Mouse (Mus musculus): ENCODE data around the gene Casp9. TPM values are rescaled to one million over a fixed set of nuclear protein-coding genes. Genes with fewer than 3 reads are reported as not detected.

Gene Casp9
- polyA plus RNA-seq, 1 experiment from 2014 or later = 18.4 TPM

DNA sequence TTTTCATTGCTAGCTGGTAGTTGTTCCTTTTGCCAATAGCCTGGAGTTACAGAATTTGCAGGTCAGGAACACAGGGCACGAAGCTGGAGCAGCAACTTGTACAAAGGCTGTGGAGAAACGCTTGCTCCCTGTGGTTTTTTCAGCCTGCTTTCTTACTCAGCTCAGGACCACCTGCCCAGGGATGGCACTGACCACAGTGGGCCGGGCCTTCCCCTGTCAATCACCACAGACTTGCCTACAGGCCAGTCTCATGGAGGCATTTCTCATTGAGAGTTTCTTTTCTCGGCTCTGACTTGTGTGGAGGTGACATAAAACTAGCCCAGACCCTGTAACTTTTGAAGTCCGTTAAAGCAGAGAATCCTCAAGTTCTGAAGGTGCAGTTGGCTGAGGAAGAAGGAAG is 4.1 kb downstream of the Casp9 start:
- Histone ChIP-seq H3K4me2 (ENCODE audit: low read length) (no peak overlapping the region), H3K4me3 (replicated peaks; ENCODE audit: low read depth, low read length) (no peak overlapping the region), H3K9ac (replicated peaks; ENCODE audit: low read length) (no peak overlapping the region), H3K9me3 (ENCODE audit: control insufficient read depth, low read length) (no peaks in the 10 kb centered on the region), H3K27ac (replicated peaks; ENCODE audit: low read depth, low read length) (no peak overlapping the region), H3K36me3 (ENCODE audit: control insufficient read depth, insufficient read depth, low read length) (peaks cover 13% of the 10 kb centered on the region), H3K27me3 (ENCODE audit: control insufficient read depth, insufficient read depth, low read length) (no peaks in the 10 kb centered on the region), H3K4me1 (ENCODE audit: control insufficient read depth, insufficient read depth, low read length) (peaks cover 10% of the 10 kb centered on the region; the same call in 1 of the 2 replicates)
- DNase-seq (no peak), ATAC-seq (ENCODE audit: low FRiP score, low TSS enrichment) (no peak)
- 96% methylated on average over 5 of the region's 5 CpGs for whole genome bisulfite sequencing

DNA sequence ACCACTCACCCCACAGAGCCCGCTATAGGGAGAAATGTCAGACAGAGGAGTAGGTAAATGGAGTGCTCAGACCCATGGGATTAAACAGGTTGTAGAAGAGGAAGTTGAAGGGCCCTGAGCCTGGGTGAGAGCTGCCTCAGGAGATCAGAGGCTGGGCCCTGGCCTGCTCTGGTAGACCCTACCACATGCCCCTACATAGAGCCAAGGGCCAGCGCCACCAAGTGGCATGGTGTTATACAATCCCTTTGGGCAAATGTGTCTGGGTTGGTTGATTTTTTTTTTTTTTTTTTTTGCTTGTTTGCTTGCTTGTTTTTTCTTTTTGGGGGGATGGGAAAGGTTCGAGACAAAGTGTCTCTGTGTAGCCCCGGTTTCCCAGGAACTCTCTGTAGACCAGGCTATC is 10.7 kb downstream of the Casp9 start:
- Histone ChIP-seq H3K4me2 (ENCODE audit: low read length) (no peak overlapping the region), H3K4me1 (ENCODE audit: control insufficient read depth, insufficient read depth, low read length) (no peaks in the 10 kb centered on the region), H3K27me3 (ENCODE audit: control insufficient read depth, insufficient read depth, low read length) (no peaks in the 10 kb centered on the region), H3K9ac (replicated peaks; ENCODE audit: low read length) (no peak overlapping the region), H3K27ac (replicated peaks; ENCODE audit: low read depth, low read length) (no peak overlapping the region), H3K36me3 (ENCODE audit: control insufficient read depth, insufficient read depth, low read length) (peaks cover 62% of the 10 kb centered on the region), H3K9me3 (ENCODE audit: control insufficient read depth, low read length) (no peaks in the 10 kb centered on the region), H3K4me3 (replicated peaks; ENCODE audit: low read depth, low read length) (no peak overlapping the region)
- ATAC-seq (ENCODE audit: low FRiP score, low TSS enrichment) (no peak), DNase-seq (no peak)
- WGBS = 89% methylated on average over 4 of the region's 4 CpGs

DNA sequence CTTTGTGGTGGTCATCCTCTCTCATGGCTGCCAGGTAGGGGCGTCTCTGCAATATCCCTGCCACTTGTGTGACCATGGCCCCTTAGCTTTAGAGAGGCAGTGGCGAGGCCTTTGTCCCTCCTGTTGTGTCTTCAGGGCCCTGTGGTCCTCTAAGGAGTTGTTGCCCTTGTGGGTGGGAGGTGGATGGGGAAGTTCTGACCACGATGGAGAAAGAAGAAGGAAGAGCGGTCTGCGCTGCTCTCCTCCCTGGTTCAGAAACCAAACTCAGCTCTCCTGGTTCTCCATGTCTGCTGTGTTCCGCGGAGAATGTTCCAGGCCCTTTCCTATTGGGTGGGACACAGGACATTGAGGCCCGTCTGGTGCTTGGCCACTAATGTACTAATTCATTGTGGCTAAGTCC is 12.5 kb downstream of the Casp9 start:
- H3K27me3 ChIP-seq (ENCODE audit: control insufficient read depth, insufficient read depth, low read length) = no peaks in the 10 kb centered on the region
- no peak overlapping the region for H3K9ac ChIP-seq (replicated peaks; ENCODE audit: low read length)
- H3K9me3 ChIP-seq (ENCODE audit: control insufficient read depth, low read length) = no peaks in the 10 kb centered on the region
- no peak overlapping the region for H3K27ac ChIP-seq (replicated peaks; ENCODE audit: low read depth, low read length)
- H3K4me2 ChIP-seq (ENCODE audit: low read length) = no peak overlapping the region
- 97% methylated on average over 8 of the region's 8 CpGs for WGBS
- DNase-seq (no peak), ATAC-seq (ENCODE audit: low FRiP score, low TSS enrichment) (no peak)
- no peaks in the 10 kb centered on the region for H3K4me1 ChIP-seq (ENCODE audit: control insufficient read depth, insufficient read depth, low read length)
- H3K4me3 ChIP-seq (replicated peaks; ENCODE audit: low read depth, low read length) = no peak overlapping the region
- H3K36me3 ChIP-seq (ENCODE audit: control insufficient read depth, insufficient read depth, low read length) = peaks cover 77% of the 10 kb centered on the region

DNA sequence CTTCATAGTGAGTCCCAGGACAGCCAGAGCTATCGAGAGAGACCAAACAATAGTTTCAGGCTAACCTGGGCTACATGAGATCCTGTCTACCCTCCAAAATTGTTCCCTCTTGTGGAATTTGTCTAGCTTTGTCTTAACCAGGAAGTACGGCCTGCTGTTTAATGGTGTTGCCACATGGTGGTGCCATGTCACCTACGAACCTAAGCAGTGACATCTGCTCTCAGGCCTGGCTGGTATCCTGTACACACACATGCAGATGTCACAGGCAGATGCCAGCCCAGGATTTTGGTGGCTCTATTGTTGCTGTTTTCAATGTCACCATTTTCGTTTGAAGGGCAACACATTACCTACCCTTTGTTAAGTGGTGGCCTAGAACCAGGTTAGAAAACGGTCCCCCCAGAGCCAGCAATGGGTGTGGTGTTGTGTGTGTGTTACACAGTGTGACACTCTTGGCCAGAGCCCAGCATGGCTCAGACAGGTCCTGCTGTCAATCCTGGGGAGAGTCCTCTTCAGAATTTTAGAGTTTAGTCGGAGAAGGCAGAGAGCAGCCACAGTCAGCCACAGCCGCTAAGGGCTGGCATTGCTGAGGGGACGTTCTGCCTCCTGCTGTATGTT is 16.5 kb downstream of the Casp9 start:
- Histone ChIP-seq H3K36me3 (ENCODE audit: control insufficient read depth, insufficient read depth, low read length) (peaks cover 89% of the 10 kb centered on the region), H3K27ac (replicated peaks; ENCODE audit: low read depth, low read length) (peak overlapping the region; percentile 22; the same call in 1 of the 2 replicates)
- ATAC-seq (ENCODE audit: low FRiP score, low TSS enrichment) = peak; percentile 57; the same call in 1 of the 2 replicates

DNA sequence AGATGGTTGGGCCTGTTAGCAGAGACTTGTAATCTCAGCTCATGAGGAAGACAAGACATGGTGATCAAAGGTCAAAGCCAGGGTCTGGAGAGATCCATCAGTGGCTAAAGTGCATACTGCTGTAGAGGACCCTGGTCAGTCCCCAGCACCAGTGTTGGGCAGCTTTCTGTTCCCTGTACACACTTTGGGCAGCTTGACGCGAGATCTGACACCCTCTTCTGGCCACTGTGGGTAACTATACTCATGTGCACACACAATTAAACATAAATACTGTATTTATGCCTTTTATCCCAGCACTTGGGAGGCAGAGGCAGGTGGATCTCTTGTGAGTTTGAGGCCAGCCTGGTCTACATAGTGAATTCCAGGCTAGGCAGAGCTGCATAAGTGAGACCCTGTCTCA is 17.6 kb downstream of the Casp9 start:
- DNase-seq (no peak), ATAC-seq (ENCODE audit: low FRiP score, low TSS enrichment) (no peak)
- Histone ChIP-seq H3K9ac (replicated peaks; ENCODE audit: low read length) (no peak overlapping the region), H3K36me3 (ENCODE audit: control insufficient read depth, insufficient read depth, low read length) (peaks cover 87% of the 10 kb centered on the region), H3K27ac (replicated peaks; ENCODE audit: low read depth, low read length) (no peak overlapping the region), H3K9me3 (ENCODE audit: control insufficient read depth, low read length) (no peaks in the 10 kb centered on the region), H3K4me3 (replicated peaks; ENCODE audit: low read depth, low read length) (no peak overlapping the region), H3K27me3 (ENCODE audit: control insufficient read depth, insufficient read depth, low read length) (no peaks in the 10 kb centered on the region), H3K4me1 (ENCODE audit: control insufficient read depth, insufficient read depth, low read length) (no peaks in the 10 kb centered on the region), H3K4me2 (ENCODE audit: low read length) (no peak overlapping the region)
- 91% methylated on average over 2 of the region's 2 CpGs for WGBS

More for the DNA sequence above, 16.5 kb downstream of the Casp9 start:
- H3K27me3 ChIP-seq (ENCODE audit: control insufficient read depth, insufficient read depth, low read length) = no peaks in the 10 kb centered on the region
- no peak overlapping the region for H3K4me2 ChIP-seq (ENCODE audit: low read length)
- H3K9ac ChIP-seq (replicated peaks; ENCODE audit: low read length) = no peak overlapping the region
- no peaks in the 10 kb centered on the region for H3K9me3 ChIP-seq (ENCODE audit: control insufficient read depth, low read length)
- peak; percentile 80 for DNase-seq
- no peak overlapping the region for H3K4me3 ChIP-seq (replicated peaks; ENCODE audit: low read depth, low read length)
- H3K4me1 ChIP-seq (ENCODE audit: control insufficient read depth, insufficient read depth, low read length) = no peaks in the 10 kb centered on the region
- WGBS = 78% methylated on average over 8 of the region's 8 CpGs

DNA sequence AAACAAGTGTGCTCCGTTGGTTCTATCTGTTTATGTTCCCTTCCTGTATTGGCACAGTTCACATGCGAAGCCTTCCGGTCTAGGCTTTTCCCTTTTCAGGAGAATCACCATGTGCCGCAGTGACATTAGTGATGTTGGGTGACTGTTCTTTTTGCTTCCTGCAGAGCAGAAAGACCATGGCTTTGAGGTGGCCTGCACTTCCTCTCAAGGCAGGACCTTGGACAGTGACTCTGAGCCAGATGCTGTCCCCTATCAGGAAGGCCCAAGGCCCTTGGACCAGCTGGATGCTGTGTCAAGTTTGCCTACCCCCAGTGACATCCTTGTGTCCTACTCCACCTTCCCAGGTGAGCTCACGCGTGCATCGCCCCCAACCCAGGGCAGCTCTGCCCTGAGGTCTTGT is 18.0 kb downstream of the Casp9 start:
- peaks cover 83% of the 10 kb centered on the region for H3K36me3 ChIP-seq (ENCODE audit: control insufficient read depth, insufficient read depth, low read length)
- no peak for DNase-seq
- no peaks in the 10 kb centered on the region for H3K4me1 ChIP-seq (ENCODE audit: control insufficient read depth, insufficient read depth, low read length)
- H3K4me2 ChIP-seq (ENCODE audit: low read length) = no peak overlapping the region
- ATAC-seq (ENCODE audit: low FRiP score, low TSS enrichment) = no peak
- no peaks in the 10 kb centered on the region for H3K27me3 ChIP-seq (ENCODE audit: control insufficient read depth, insufficient read depth, low read length)
- H3K4me3 ChIP-seq (replicated peaks; ENCODE audit: low read depth, low read length) = no peak overlapping the region
- H3K9ac ChIP-seq (replicated peaks; ENCODE audit: low read length) = no peak overlapping the region
- H3K27ac ChIP-seq (replicated peaks; ENCODE audit: low read depth, low read length) = no peak overlapping the region
- H3K9me3 ChIP-seq (ENCODE audit: control insufficient read depth, low read length) = no peaks in the 10 kb centered on the region
- 95% methylated on average over 7 of the region's 7 CpGs for WGBS

DNA sequence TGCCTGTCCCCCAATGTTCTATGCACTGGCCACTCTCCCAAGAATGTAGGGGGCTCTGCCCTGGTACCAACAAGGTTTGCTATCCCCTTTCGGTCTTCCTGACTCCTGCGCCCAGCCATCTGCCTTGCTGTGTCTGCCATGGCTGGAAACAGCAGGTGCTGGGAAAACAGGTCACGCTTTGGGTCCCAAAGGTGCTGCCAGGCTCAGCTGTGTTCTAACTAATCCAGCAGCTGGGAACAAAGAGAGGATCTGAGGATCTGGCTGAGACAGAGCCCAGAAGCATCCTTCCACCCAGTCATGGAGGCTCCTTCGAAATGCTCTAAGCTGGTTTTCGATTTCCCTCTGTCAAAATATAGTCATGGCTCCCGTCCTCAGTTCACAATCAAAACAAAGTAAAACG is 22.9 kb downstream of the Casp9 start:
- Histone ChIP-seq H3K27me3 (ENCODE audit: control insufficient read depth, insufficient read depth, low read length) (no peaks in the 10 kb centered on the region), H3K36me3 (ENCODE audit: control insufficient read depth, insufficient read depth, low read length) (peaks cover 38% of the 10 kb centered on the region), H3K9me3 (ENCODE audit: control insufficient read depth, low read length) (no peaks in the 10 kb centered on the region), H3K4me3 (replicated peaks; ENCODE audit: low read depth, low read length) (no peak overlapping the region), H3K9ac (replicated peaks; ENCODE audit: low read length) (no peak overlapping the region), H3K27ac (replicated peaks; ENCODE audit: low read depth, low read length) (peak overlapping the region; percentile 39; the same call in 1 of the 2 replicates), H3K4me1 (ENCODE audit: control insufficient read depth, insufficient read depth, low read length) (no peaks in the 10 kb centered on the region), H3K4me2 (ENCODE audit: low read length) (no peak overlapping the region)
- 65% methylated on average over 7 of the region's 7 CpGs for WGBS
- DNase-seq (peak; percentile 53), ATAC-seq (ENCODE audit: low FRiP score, low TSS enrichment) (no peak)

DNA sequence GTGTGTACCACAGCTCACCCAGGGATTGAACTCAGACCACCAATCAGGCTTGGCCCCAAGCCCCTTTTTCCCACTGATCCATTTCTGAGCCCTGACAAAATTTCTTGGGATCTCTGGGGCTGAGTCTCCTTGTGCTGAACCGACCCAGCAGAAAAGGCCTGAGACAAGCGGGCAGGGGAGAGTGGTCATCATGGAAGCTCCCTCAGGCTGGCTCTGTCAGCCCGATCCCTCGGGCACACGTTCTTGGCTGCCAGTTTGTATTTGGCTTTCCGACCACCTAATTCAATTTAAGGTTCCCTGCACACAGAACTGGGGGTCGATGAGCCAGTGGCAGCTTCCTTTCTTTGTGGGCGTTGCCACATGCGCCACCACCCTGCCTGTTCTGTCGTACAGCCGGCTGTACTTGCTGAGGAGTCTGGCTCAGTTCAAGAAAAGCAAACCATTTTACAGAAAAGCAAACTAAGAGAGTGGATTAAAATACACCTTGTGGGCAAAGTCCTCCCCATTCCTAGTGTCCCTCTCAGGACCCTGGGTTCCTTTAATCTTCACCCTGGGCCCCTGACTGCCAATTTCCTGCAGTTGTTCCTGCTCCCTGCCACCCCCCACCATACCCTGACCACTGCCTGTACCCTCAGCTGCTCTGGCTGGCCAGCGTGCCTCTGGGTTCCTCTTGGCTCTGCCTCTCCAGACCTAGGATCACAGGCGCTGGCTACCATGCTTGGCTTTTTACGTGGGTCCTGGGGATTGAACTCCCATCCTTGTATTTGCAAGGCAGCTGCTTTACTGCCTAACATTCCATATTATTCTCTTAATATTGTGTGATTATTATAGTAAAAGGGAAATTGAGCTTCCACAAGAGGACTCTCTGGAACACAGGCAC is 23.6 kb downstream of the Casp9 start:
- WGBS = 46% methylated on average over 14 of the region's 14 CpGs
- H3K4me2 ChIP-seq (ENCODE audit: low read length) = no peak overlapping the region
- no peaks in the 10 kb centered on the region for H3K4me1 ChIP-seq (ENCODE audit: control insufficient read depth, insufficient read depth, low read length)
- H3K27me3 ChIP-seq (ENCODE audit: control insufficient read depth, insufficient read depth, low read length) = no peaks in the 10 kb centered on the region
- H3K9me3 ChIP-seq (ENCODE audit: control insufficient read depth, low read length) = no peaks in the 10 kb centered on the region
- peaks cover 31% of the 10 kb centered on the region for H3K36me3 ChIP-seq (ENCODE audit: control insufficient read depth, insufficient read depth, low read length)
- no peak for DNase-seq
- no peak overlapping the region; the same call in 1 of the 2 replicates for H3K27ac ChIP-seq (replicated peaks; ENCODE audit: low read depth, low read length)
- no peak overlapping the region for H3K9ac ChIP-seq (replicated peaks; ENCODE audit: low read length)
- no peak overlapping the region for H3K4me3 ChIP-seq (replicated peaks; ENCODE audit: low read depth, low read length)
- no peak for ATAC-seq (ENCODE audit: low FRiP score, low TSS enrichment)

DNA sequence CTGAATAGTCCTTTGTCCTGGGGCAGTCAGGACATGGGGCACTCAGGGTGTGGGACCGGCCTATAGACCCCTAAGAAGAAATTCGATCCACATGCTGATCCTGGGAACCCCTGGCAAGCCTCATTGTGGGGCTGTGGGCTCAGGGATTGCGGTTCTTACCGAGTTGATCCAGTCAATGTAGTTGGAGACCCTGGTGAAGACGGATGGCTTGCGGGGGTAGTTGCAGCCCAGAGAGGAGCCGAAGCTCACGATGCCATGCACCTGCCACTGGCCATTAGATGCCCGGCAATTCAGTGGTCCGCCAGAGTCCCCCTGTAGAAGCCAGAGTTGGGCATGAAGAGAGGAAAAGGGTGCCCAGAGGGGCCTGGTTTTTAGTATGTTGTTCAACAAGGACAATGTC is 24.3 kb downstream of the Casp9 start:
- Histone ChIP-seq H3K9me3 (ENCODE audit: control insufficient read depth, low read length) (no peaks in the 10 kb centered on the region), H3K4me3 (replicated peaks; ENCODE audit: low read depth, low read length) (no peak overlapping the region), H3K4me1 (ENCODE audit: control insufficient read depth, insufficient read depth, low read length) (no peaks in the 10 kb centered on the region), H3K4me2 (ENCODE audit: low read length) (no peak overlapping the region), H3K36me3 (ENCODE audit: control insufficient read depth, insufficient read depth, low read length) (peaks cover 24% of the 10 kb centered on the region), H3K9ac (replicated peaks; ENCODE audit: low read length) (no peak overlapping the region), H3K27me3 (ENCODE audit: control insufficient read depth, insufficient read depth, low read length) (no peaks in the 10 kb centered on the region), H3K27ac (replicated peaks; ENCODE audit: low read depth, low read length) (no peak overlapping the region)
- DNase-seq (no peak), ATAC-seq (ENCODE audit: low FRiP score, low TSS enrichment) (no peak)
- WGBS = 50% methylated on average over 10 of the region's 10 CpGs

Measured in midbrain, embryonic 14.5 days (tissue).